Mouse (Mus musculus): ENCODE results near the gene Map3k11.

- TF ChIP-seq EP300 (IDR thresholded peaks at IDR 0.05; ENCODE audit: low read depth in 1 of 2, low read length in 2 of 2) (no peak), CTCF (IDR thresholded peaks at IDR 0.05 in 2 of 3, conservative IDR thresholded peaks at IDR 0.05 in 1 of 3; ENCODE audit: control insufficient read depth in 1 of 3, insufficient read depth in 1 of 3, low read depth in 2 of 3, low read length in 3 of 3, poor library complexity in 1 of 3, severe bottlenecking in 1 of 3) (no peak), TCF12 (IDR thresholded peaks at IDR 0.05; ENCODE audit: low read depth, low read length) (no peak), USF1 (IDR thresholded peaks at IDR 0.05; ENCODE audit: low read depth, low read length) (no peak), ETS1 (IDR thresholded peaks at IDR 0.05; ENCODE audit: low read depth, low read length) (no peak), POLR2A (IDR thresholded peaks at IDR 0.05; ENCODE audit: control insufficient read depth in 1 of 2, insufficient read depth in 1 of 2, low read depth in 1 of 2, low read length in 2 of 2, poor library complexity in 1 of 2) (no peak), E2F4 (IDR thresholded peaks at IDR 0.05; ENCODE audit: borderline replicate concordance, low read depth, low read length) (no peak), ZNF384 (IDR thresholded peaks at IDR 0.05; ENCODE audit: low read depth, low read length) (no peak), JUND (IDR thresholded peaks at IDR 0.05; ENCODE audit: low read depth, low read length) (no peak), TAL1 (IDR thresholded peaks at IDR 0.05; ENCODE audit: low read length) (no peak), RAD21 (IDR thresholded peaks at IDR 0.05; ENCODE audit: low read depth, low read length) (no peak), ZKSCAN1 (IDR thresholded peaks at IDR 0.05; ENCODE audit: low read depth, low read length) (no peak)
These were observed 3.8 kb downstream of the Map3k11 start for GRCm38 (mm10) chr19:5692086-5692912.
